Mouse (Mus musculus) limb, embryonic 14.5 days (tissue): ENCODE measurements around the gene Dcaf1. TPM values are rescaled to one million over a fixed set of nuclear protein-coding genes. Genes with fewer than 3 reads are reported as not detected.

Experiments
- ATAC-seq: fragments of 200-750 bp; cut with Nextera tagmentation; 2 replicates; pipeline ENCODE4 v1.8.0; 2017; ENCODE audit warnings: low read depth, moderate number of reproducible peaks, moderate TSS enrichment; ENCODE audit not compliant: low FRiP score
- DNase-seq: peaks from one replicate; pipeline ENCODE4 v3.0.0-alpha.2; 2015; ENCODE audit warnings: low spot score
- H3K27ac ChIP-seq: fragments of 300-500 bp; sonication (generic); replicated peaks from 2 replicates; pipeline ENCODE4 v1.5.1; 2014; ENCODE audit warnings: low read depth, mild to moderate bottlenecking, low read length, moderate library complexity, mixed read lengths
- H3K27me3 ChIP-seq: fragments of 300-500 bp; sonication (generic); 2 replicates; pipeline ENCODE4 v1.6.1; 2014; ENCODE audit warnings: low read length, mixed read lengths; ENCODE audit not compliant: control insufficient read depth, insufficient read depth
- H3K36me3 ChIP-seq: fragments of 300-500 bp; sonication (generic); 2 replicates; pipeline ENCODE4 v1.6.1; 2014; ENCODE audit warnings: mild to moderate bottlenecking, low read length, moderate library complexity, mixed read lengths; ENCODE audit not compliant: control insufficient read depth, insufficient read depth
- H3K4me1 ChIP-seq: fragments of 300-500 bp; sonication (generic); 2 replicates; pipeline ENCODE4 v1.6.1; 2014; ENCODE audit warnings: antibody characterized with exemption, low read length, mixed read lengths; ENCODE audit not compliant: control insufficient read depth, insufficient read depth
- H3K4me2 ChIP-seq: fragments of 300-500 bp; sonication (generic); replicated peaks from 2 replicates; pipeline ENCODE4 v1.6.1; 2014; ENCODE audit warnings: low read depth, mild to moderate bottlenecking, low read length, moderate library complexity; ENCODE audit not compliant: severe bottlenecking
- H3K4me3 ChIP-seq: fragments of 300-500 bp; sonication (generic); replicated peaks from 2 replicates; pipeline ENCODE4 v1.5.1; 2014; ENCODE audit warnings: low read length
- H3K9ac ChIP-seq: fragments of 300-500 bp; sonication (generic); 2 replicates; pipeline ENCODE4 v1.6.1; 2014; ENCODE audit warnings: mild to moderate bottlenecking, low read depth, low read length, moderate library complexity; ENCODE audit not compliant: severe bottlenecking
- H3K9me3 ChIP-seq: fragments of 300-500 bp; sonication (generic); 2 replicates; pipeline ENCODE4 v1.6.1; 2016; ENCODE audit warnings: low read length; ENCODE audit not compliant: control insufficient read depth
- POLR2A ChIP-seq: fragments of 200-500 bp; IDR thresholded peaks from 2 replicates; pipeline ENCODE4 v1.8.0; 2012; ENCODE audit warnings: inconsistent platforms, mild to moderate bottlenecking, moderate library complexity, borderline replicate concordance; ENCODE audit not compliant: insufficient read depth, insufficient read length; ENCODE audit errors: extremely low read depth
- WGBS: fragments of 180-500 bp; shearing (Covaris S2); extraction: QIAGEN DNeasy Blood & Tissue Kit; methylation state at CpG from one replicate; pipeline ENCODE4 v1.1.7; 2014; 5-methylcytosine and 5-hydroxymethylcytosine counted together
- polyA plus RNA-seq, 2 experiments: library from polyadenylated mRNA; depleted of rRNA in 1 of 2; stranded (reverse) in 1 of 2; unstranded in 1 of 2; fragments of >200 nt; fragmentation: Nextera tagmentation in 1 of 2; extraction: Ambion mirVana in 1 of 2; gene quantifications; 2 replicates each; pipeline versions ENCODE4 v1.2.1 to v1.2.3; 2012 to 2014

The Dcaf1 gene
- polyA plus RNA-seq, 2 experiments, result 18.4 to 27.6 TPM

- H3K27ac ChIP-seq, result peak overlapping the region; percentile 83
- H3K36me3 ChIP-seq, result peaks cover 30% of the 10 kb centered on the region
- H3K4me2 ChIP-seq, result peak overlapping the region; percentile 55
- DNase-seq (no peak), ATAC-seq (no peak)
- no peak for TF ChIP-seq POLR2A
- peaks cover 11% of the 10 kb centered on the region for H3K4me1 ChIP-seq
- no peaks in the 10 kb centered on the region for H3K9me3 ChIP-seq
- 0% methylated on average over 9 of the region's 9 CpGs for WGBS
- H3K4me3 ChIP-seq, result peak overlapping the region; percentile 92
- no peaks in the 10 kb centered on the region for H3K27me3 ChIP-seq
- peak overlapping the region; percentile 89 for H3K9ac ChIP-seq
Measured at GRCm38 (mm10) chr9:106892552-106892875, 70.8 kb downstream of the Dcaf1 start.

- peaks cover 11% of the 10 kb centered on the region for H3K4me1 ChIP-seq
- no peak overlapping the region for H3K27ac ChIP-seq
- DNase-seq (no peak), ATAC-seq (no peak)
- peaks cover 25% of the 10 kb centered on the region for H3K36me3 ChIP-seq
- no peaks in the 10 kb centered on the region for H3K9me3 ChIP-seq
- no peaks in the 10 kb centered on the region for H3K27me3 ChIP-seq
- no peak overlapping the region for H3K9ac ChIP-seq
- TF ChIP-seq POLR2A, result no peak
- WGBS, result 55% methylated on average over 3 of the region's 3 CpGs
- no peak overlapping the region for H3K4me3 ChIP-seq
- no peak overlapping the region for H3K4me2 ChIP-seq
Measured at GRCm38 (mm10) chr9:106893327-106893726, 71.7 kb downstream of the Dcaf1 start.

GRCm38 (mm10) chr9:106898901-106899300 lies 77.2 kb downstream of the Dcaf1 start:
- no peak for ATAC-seq
- TF ChIP-seq POLR2A, result no peak
- no peak overlapping the region for H3K4me3 ChIP-seq
- H3K9ac ChIP-seq, result no peak overlapping the region
- no peaks in the 10 kb centered on the region for H3K36me3 ChIP-seq
- no peaks in the 10 kb centered on the region for H3K27me3 ChIP-seq
- no peaks in the 10 kb centered on the region for H3K4me1 ChIP-seq
- no peak overlapping the region for H3K27ac ChIP-seq
- WGBS, result 75% methylated on average over 1 of the region's 1 CpGs
- DNase-seq, result no peak
- no peaks in the 10 kb centered on the region for H3K9me3 ChIP-seq
- H3K4me2 ChIP-seq, result no peak overlapping the region

- TF ChIP-seq POLR2A, result no peak
- ATAC-seq (no peak), DNase-seq (no peak)
Measured at GRCm38 (mm10) chr9:106901596-106901995, 79.9 kb downstream of the Dcaf1 start.

GRCm38 (mm10) chr9:106903099-106903790 lies 81.6 kb downstream of the Dcaf1 start:
- no peak overlapping the region for H3K4me2 ChIP-seq
- TF ChIP-seq POLR2A, result no peak
- no peaks in the 10 kb centered on the region for H3K36me3 ChIP-seq
- no peak overlapping the region for H3K9ac ChIP-seq
- no peaks in the 10 kb centered on the region for H3K9me3 ChIP-seq
- H3K27ac ChIP-seq, result no peak overlapping the region
- no peak for DNase-seq
- no peaks in the 10 kb centered on the region for H3K27me3 ChIP-seq
- ATAC-seq, result no peak
- H3K4me3 ChIP-seq, result no peak overlapping the region
- WGBS, result 72% methylated on average over 4 of the region's 4 CpGs
- no peaks in the 10 kb centered on the region for H3K4me1 ChIP-seq

More at GRCm38 (mm10) chr9:106901596-106901995, 79.9 kb downstream of the Dcaf1 start:
- H3K36me3 ChIP-seq, result no peaks in the 10 kb centered on the region
- no peaks in the 10 kb centered on the region for H3K4me1 ChIP-seq
- no peaks in the 10 kb centered on the region for H3K27me3 ChIP-seq
- no peak overlapping the region for H3K9ac ChIP-seq
- no peak overlapping the region for H3K4me3 ChIP-seq
- 87% methylated on average over 7 of the region's 7 CpGs for WGBS
- H3K9me3 ChIP-seq, result no peaks in the 10 kb centered on the region
- H3K4me2 ChIP-seq, result no peak overlapping the region
- no peak overlapping the region for H3K27ac ChIP-seq
